Mouse (Mus musculus): ENCODE measurements around the gene Omp.
"Not testable (repeated sequence)": the region's sequence is repeated elsewhere in the genome, so short reads cannot be mapped to it uniquely, and the experiment has no call there.

Gene Omp

GRCm38 (mm10) chr7:98145402-98145801 is at the start of gene Omp:
Gene Omp, minus strand, starts transcription at chr7:98145502.
- DNase-seq (ENCODE audit: low spot score), result no peak

- DNase-seq (ENCODE audit: low spot score), result no peak
Observed at GRCm38 (mm10) chr7:98194026-98194792, 48.9 kb upstream of the Omp start.

- no peak for DNase-seq (ENCODE audit: low spot score)
Observed at GRCm38 (mm10) chr7:98193515-98194025, 48.3 kb upstream of the Omp start.

GRCm38 (mm10) chr7:98191571-98192250 is 46.4 kb upstream of the Omp start:
- peak; percentile 52 for DNase-seq (ENCODE audit: low spot score)

- DNase-seq (ENCODE audit: low spot score), result no peak
Observed at GRCm38 (mm10) chr7:98190578-98190977, 45.3 kb upstream of the Omp start.

- no peak for DNase-seq (ENCODE audit: low spot score)
Observed at GRCm38 (mm10) chr7:98189745-98190144, 44.4 kb upstream of the Omp start.

- DNase-seq (ENCODE audit: low spot score), result no peak
Observed at GRCm38 (mm10) chr7:98188680-98189079, 43.4 kb upstream of the Omp start.

GRCm38 (mm10) chr7:98188238-98188637 is 42.9 kb upstream of the Omp start:
- no peak for DNase-seq (ENCODE audit: low spot score)

- DNase-seq (ENCODE audit: low spot score), result not testable (repeated sequence)
Observed at GRCm38 (mm10) chr7:98187332-98187731, 42.0 kb upstream of the Omp start.

- DNase-seq (ENCODE audit: low spot score), result no peak
Observed at GRCm38 (mm10) chr7:98186637-98187036, 41.3 kb upstream of the Omp start.

- DNase-seq (ENCODE audit: low spot score), result no peak
Observed at GRCm38 (mm10) chr7:98185326-98185725, 40.0 kb upstream of the Omp start.

GRCm38 (mm10) chr7:98178560-98179231 is 33.4 kb upstream of the Omp start:
- DNase-seq (ENCODE audit: low spot score), result no peak

- no peak for DNase-seq (ENCODE audit: low spot score)
Observed at GRCm38 (mm10) chr7:98177929-98178559, 32.7 kb upstream of the Omp start, which contains the start of gene Capn5. Gene Capn5, minus strand, starts transcription at chr7:98178274.

- DNase-seq (ENCODE audit: low spot score), result no peak
Observed at GRCm38 (mm10) chr7:98177566-98177928, 32.2 kb upstream of the Omp start.

GRCm38 (mm10) chr7:98177071-98177485 is 31.8 kb upstream of the Omp start:
- no peak for DNase-seq (ENCODE audit: low spot score)

- no peak for DNase-seq (ENCODE audit: low spot score)
Observed at GRCm38 (mm10) chr7:98176322-98177070, 31.2 kb upstream of the Omp start.

GRCm38 (mm10) chr7:98174883-98175755 is 29.8 kb upstream of the Omp start:
- DNase-seq (ENCODE audit: low spot score), result no peak

GRCm38 (mm10) chr7:98173408-98173807 is 28.1 kb upstream of the Omp start:
- no peak for DNase-seq (ENCODE audit: low spot score)

- no peak for DNase-seq (ENCODE audit: low spot score)
Observed at GRCm38 (mm10) chr7:98172661-98173060, 27.4 kb upstream of the Omp start.
